Mouse (Mus musculus) brown adipose tissue, adult 24 weeks (tissue): Measurements from ENCODE around the gene Pls1. TPM values are rescaled to one million over a fixed set of nuclear protein-coding genes. Genes with fewer than 3 reads are reported as not detected.

ENCODE experiments used
- H3K27ac ChIP-seq: fragments of 200-500 bp; replicated peaks from 2 replicates; pipeline ENCODE4 v1.5.1; 2012; ENCODE audit warnings: low read depth, mild to moderate bottlenecking, low read length
- H3K4me1 ChIP-seq: fragments of 200-500 bp; 2 replicates; pipeline ENCODE4 v1.6.1; 2012; ENCODE audit warnings: low read length, mixed read lengths; ENCODE audit not compliant: control insufficient read depth, insufficient read depth, insufficient read length
- H3K4me3 ChIP-seq: fragments of 200-500 bp; 2 replicates; pipeline ENCODE4 v1.5.1; 2012; ENCODE audit warnings: low read depth, mild to moderate bottlenecking, low read length, moderate library complexity; ENCODE audit not compliant: insufficient read depth
- polyA plus RNA-seq: library from polyadenylated mRNA; stranded (reverse); fragments of >200 nt; gene quantifications from 2 replicates; pipeline ENCODE4 v1.2.4, GENCODE M21; 2012; ENCODE audit not compliant: missing spikeins, insufficient read depth, insufficient read length

The Pls1 gene
- polyA plus RNA-seq, 1 experiment = not detected

GRCm38 (mm10) chr9:95815706-95816105, 29.4 kb downstream of the Pls1 start:
- no peak overlapping the region for H3K4me3 ChIP-seq
- no peak overlapping the region for H3K27ac ChIP-seq
- H3K4me1 ChIP-seq = no peaks in the 10 kb centered on the region

- H3K27ac ChIP-seq = no peak overlapping the region
- H3K4me1 ChIP-seq = no peaks in the 10 kb centered on the region
- no peak overlapping the region for H3K4me3 ChIP-seq
These were observed 30.0 kb downstream of the Pls1 start for GRCm38 (mm10) chr9:95815015-95815673.

GRCm38 (mm10) chr9:95813721-95814531, 31.2 kb downstream of the Pls1 start:
- Histone ChIP-seq H3K4me3 (no peak overlapping the region), H3K4me1 (no peaks in the 10 kb centered on the region), H3K27ac (no peak overlapping the region)

- H3K27ac ChIP-seq = no peak overlapping the region
- no peak overlapping the region for H3K4me3 ChIP-seq
These were observed 33.3 kb downstream of the Pls1 start for GRCm38 (mm10) chr9:95811817-95812216.

GRCm38 (mm10) chr9:95809596-95809995, 35.5 kb downstream of the Pls1 start:
- no peak overlapping the region for H3K4me3 ChIP-seq
- H3K27ac ChIP-seq = no peak overlapping the region
- H3K4me1 ChIP-seq = no peaks in the 10 kb centered on the region

More at GRCm38 (mm10) chr9:95811817-95812216, 33.3 kb downstream of the Pls1 start:
- H3K4me1 ChIP-seq = no peaks in the 10 kb centered on the region

- Histone ChIP-seq H3K27ac (no peak overlapping the region), H3K4me3 (no peak overlapping the region), H3K4me1 (no peaks in the 10 kb centered on the region)
These were observed 39.7 kb downstream of the Pls1 start for GRCm38 (mm10) chr9:95805449-95805848.

- Histone ChIP-seq H3K27ac (no peak overlapping the region), H3K4me1 (no peaks in the 10 kb centered on the region), H3K4me3 (no peak overlapping the region)
These were observed 41.3 kb downstream of the Pls1 start for GRCm38 (mm10) chr9:95803783-95804182.

GRCm38 (mm10) chr9:95801610-95802451, 43.3 kb downstream of the Pls1 start:
- no peak overlapping the region for H3K4me3 ChIP-seq
- H3K27ac ChIP-seq = no peak overlapping the region

GRCm38 (mm10) chr9:95796323-95796722, 48.8 kb downstream of the Pls1 start:
- Histone ChIP-seq H3K27ac (no peak overlapping the region), H3K4me3 (no peak overlapping the region), H3K4me1 (no peaks in the 10 kb centered on the region)

More at GRCm38 (mm10) chr9:95801610-95802451, 43.3 kb downstream of the Pls1 start:
- no peaks in the 10 kb centered on the region for H3K4me1 ChIP-seq

GRCm38 (mm10) chr9:95795844-95796243, 49.3 kb downstream of the Pls1 start:
- no peak overlapping the region for H3K4me3 ChIP-seq
- no peaks in the 10 kb centered on the region for H3K4me1 ChIP-seq
- no peak overlapping the region for H3K27ac ChIP-seq

GRCm38 (mm10) chr9:95795077-95795784, 49.9 kb downstream of the Pls1 start:
- Histone ChIP-seq H3K4me1 (no peaks in the 10 kb centered on the region), H3K4me3 (no peak overlapping the region), H3K27ac (no peak overlapping the region)

- no peaks in the 10 kb centered on the region for H3K4me1 ChIP-seq
- no peak overlapping the region for H3K27ac ChIP-seq
- no peak overlapping the region for H3K4me3 ChIP-seq
These were observed 50.9 kb downstream of the Pls1 start for GRCm38 (mm10) chr9:95793986-95794744.

- Histone ChIP-seq H3K4me1 (no peaks in the 10 kb centered on the region), H3K4me3 (no peak overlapping the region), H3K27ac (no peak overlapping the region)
These were observed 60.1 kb downstream of the Pls1 start for GRCm38 (mm10) chr9:95784888-95785511.
